Mouse (Mus musculus) lung, adult 2 months (tissue): ENCODE results near the gene Yif1b. TPM values are rescaled to one million over a fixed set of nuclear protein-coding genes. Genes with fewer than 3 reads are reported as not detected.
"Not testable (repeated sequence)": the region's sequence is repeated elsewhere in the genome, so short reads cannot be mapped to it uniquely, and the experiment has no call there.

ENCODE experiments used
- DNase-seq: peaks from one replicate; pipeline ENCODE4 v3.0.0; 2022
- H3K4me1 ChIP-seq: fragments of 200-500 bp; 2 replicates; pipeline ENCODE4 v1.6.1; 2011; ENCODE audit warnings: low read length; ENCODE audit not compliant: control insufficient read depth, insufficient read depth
- H3K4me3 ChIP-seq: fragments of 200-500 bp; replicated peaks from 2 replicates; pipeline ENCODE3; 2011; ENCODE audit warnings: low read depth, mild to moderate bottlenecking, control low read depth, low read length; ENCODE audit errors: extremely low read depth
- CTCF ChIP-seq: fragments of 200-500 bp; IDR thresholded peaks from 2 replicates; pipeline ENCODE4 v1.5.1; 2011; ENCODE audit warnings: mild to moderate bottlenecking, low read length, control low read depth; ENCODE audit not compliant: insufficient read depth
- POLR2A ChIP-seq: fragments of 200-500 bp; IDR thresholded peaks from 2 replicates; pipeline ENCODE4 v1.6.1; 2011; ENCODE audit warnings: low read depth, mild to moderate bottlenecking, control low read depth, low read length, borderline replicate concordance; ENCODE audit errors: extremely low read depth
- WGBS: fragments of 180-500 bp; shearing (Covaris S2); methylation state at CpG from one replicate; pipeline ENCODE4 v1.1.7; 2018; 5-methylcytosine and 5-hydroxymethylcytosine counted together
- polyA plus RNA-seq: library from polyadenylated mRNA; depleted of rRNA; stranded (reverse); fragments of >200 nt; gene quantifications from 2 replicates; pipeline ENCODE4 v1.2.3, GENCODE M21; 2012; rRNA removed

Gene Yif1b
- 182 and 190 TPM in 2 replicates for polyA plus RNA-seq

DNA sequence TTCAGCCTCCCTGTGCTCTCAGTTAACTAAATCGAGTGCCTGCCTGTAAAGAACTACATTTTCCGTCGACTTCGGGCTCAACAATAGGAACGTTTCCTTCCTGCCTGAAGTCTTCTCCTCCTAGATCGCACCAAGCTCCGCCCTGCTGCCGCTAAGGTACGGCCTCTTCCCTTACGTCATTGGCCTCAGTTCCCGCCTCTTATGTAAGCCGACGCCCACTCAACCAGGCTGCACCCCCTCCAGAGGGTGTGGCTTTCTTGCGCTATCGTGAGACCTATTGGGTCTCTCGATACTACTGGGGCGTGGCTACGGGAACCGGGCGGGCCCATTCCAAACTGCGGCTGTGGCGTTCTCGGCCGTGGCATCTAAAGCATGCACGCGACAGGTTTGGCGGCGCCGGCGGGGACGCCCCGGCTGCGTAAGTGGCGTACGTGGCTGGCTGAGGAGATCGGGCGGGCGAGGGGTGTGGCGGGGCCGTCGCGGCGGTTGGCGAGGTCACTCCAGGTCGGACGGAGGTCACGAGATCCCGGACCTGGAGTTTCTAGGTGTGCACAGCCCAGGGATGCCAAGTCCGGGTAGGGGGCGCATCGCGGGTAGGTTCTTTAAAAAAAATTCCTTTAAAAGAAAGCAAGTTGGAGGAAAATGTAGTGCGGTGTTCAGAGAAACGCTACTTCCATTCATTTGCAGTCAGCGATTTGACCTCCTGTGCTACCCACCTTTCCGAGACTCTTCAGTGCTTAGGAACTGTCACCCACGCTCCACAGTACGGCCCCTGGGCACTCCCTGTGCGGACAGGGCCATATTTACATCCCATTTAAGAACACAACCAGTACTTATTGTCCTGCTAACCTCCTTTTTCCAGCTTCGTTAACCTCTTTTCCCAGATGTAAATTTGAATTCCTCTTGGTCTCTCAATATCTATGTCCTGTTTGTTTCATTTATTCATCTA is at the start of gene Yif1b:
Yif1b (plus strand) TSS at position 311 of the 949 bp plus-strand sequence.
- peak; percentile 97 for DNase-seq
- Histone ChIP-seq H3K4me3 (peak within 1 kb of the TSS; percentile 67), H3K4me1 (peaks cover 2% of the 10 kb centered on the region; the same call in 1 of the 2 replicates)
- no peak for TF ChIP-seq CTCF
- TF ChIP-seq POLR2A, result peak; percentile 94
- 1% methylated on average over 60 of the region's 60 CpGs for WGBS

DNA sequence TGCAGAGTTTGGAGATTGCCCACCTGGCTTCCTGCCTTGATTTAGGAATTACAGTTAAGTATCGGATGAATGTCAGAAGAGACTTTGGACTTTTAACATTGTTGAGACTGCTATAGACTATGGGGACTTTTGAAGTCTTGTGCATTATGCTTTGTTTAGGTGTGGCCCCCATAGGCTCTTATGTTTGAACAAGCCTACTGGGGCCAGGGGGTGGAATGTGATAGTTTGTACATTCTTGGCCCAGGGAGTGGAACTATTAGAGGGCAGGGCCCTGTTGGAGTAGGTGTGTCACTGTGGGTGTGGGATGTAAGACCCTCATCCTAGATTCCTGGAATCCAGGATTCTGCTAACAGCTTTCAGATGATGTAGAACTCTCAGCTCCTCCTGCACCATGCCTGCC is 43.9 kb upstream of the Yif1b start:
- 95% methylated on average over 1 of the region's 1 CpGs for WGBS
- H3K4me1 ChIP-seq, H3K4me3 ChIP-seq, DNase-seq: not testable (repeated sequence)

DNA sequence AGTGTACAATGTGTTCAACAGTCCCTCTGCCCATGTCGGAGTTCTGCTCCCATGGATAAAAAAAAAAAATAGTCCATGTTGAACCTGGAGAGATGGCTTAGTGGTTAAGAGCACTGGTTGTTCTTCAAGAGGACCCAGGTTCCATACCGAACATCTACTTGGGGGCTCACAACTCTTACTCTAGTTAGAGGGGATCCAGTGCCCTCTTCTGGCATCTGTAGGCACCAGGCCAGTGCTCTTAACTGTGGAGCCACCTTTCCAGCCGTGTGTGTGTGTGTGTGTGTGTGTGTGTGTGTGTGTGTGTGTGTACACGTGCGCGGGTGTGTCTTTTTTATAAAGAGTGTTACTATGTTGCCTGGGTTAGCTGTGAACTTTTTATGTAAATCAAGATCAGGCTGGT is 35.6 kb upstream of the Yif1b start:
- no peak for DNase-seq
- Histone ChIP-seq H3K4me3 (no peak overlapping the region), H3K4me1 (no peaks in the 10 kb centered on the region)
- TF ChIP-seq CTCF, result no peak
- TF ChIP-seq POLR2A, result no peak
- WGBS, result 70% methylated on average over 6 of the region's 6 CpGs

DNA sequence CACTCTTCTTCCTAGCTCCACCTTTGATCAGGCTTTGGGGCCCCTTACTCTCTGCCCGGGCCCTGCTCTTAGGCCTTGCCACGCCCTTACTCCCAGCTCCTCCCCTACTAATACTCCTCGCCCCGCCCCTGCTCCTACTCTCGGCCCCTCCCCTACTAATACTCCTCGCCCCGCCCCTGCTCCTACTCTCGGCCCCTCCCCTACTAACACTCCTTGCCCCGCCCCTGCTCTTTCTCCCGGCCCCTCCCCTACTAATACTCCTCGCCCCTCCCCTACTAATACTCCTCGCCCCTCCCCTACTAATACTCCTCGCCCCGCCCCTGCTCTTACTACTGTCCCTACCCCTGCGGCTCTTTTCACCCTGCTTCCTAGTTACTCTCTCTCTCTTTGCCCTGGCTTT is 27.1 kb upstream of the Yif1b start:
- peak overlapping the region; percentile 64 for H3K4me3 ChIP-seq
- H3K4me1 ChIP-seq, result not testable (repeated sequence)
- peak; percentile 47 for DNase-seq
- 11% methylated on average over 14 of the region's 15 CpGs for WGBS

DNA sequence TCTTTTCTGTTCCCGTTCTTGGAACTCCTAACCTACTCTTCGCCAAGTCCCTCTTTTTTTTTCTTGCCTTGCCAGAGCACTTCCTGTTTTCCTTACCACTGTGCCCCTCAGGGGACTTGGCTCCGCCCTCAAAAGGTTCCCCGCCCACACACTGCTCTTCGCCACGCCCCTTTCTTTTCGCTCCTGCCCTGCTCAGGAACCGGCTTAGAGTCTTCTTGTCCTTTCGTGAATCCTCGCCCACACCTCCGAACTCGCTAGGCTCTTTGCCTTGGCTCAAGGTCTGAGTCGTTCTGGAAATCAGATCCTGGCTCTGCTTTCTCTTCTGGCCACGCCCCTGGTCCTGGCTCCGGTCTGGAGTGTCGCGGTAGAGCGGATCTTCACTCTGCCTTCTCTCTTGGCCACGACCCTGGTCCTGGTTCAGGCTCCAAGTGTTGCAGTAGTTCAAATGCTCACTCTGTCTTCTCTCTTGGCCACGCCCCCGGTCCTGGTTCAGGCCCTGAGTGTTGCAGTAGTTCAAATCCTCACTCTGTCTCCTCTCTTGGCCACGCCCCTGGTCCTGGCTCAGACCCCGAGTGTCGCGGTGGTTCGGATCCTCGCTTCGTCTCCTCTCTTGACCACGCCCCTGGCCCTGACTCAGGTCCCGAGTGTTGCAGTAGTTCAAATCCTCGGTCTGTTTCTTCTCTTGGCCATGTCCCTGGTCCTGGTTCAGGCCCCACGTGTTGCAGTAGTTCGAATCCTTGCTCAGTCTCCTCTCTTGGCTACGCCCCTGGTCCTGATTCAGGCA is 26.5 kb upstream of the Yif1b start:
- DNase-seq, result peak; percentile 90
- WGBS, result 5% methylated on average over 34 of the region's 34 CpGs
- TF ChIP-seq POLR2A (peak; percentile 69; the same call in 1 of the 2 replicates), CTCF (no peak)
- Histone ChIP-seq H3K4me3 (peak overlapping the region; percentile 64), H3K4me1 (0 out of 2 replicates have a peak, but pooled peaks cover 4% of the 10 kb centered on the region)

DNA sequence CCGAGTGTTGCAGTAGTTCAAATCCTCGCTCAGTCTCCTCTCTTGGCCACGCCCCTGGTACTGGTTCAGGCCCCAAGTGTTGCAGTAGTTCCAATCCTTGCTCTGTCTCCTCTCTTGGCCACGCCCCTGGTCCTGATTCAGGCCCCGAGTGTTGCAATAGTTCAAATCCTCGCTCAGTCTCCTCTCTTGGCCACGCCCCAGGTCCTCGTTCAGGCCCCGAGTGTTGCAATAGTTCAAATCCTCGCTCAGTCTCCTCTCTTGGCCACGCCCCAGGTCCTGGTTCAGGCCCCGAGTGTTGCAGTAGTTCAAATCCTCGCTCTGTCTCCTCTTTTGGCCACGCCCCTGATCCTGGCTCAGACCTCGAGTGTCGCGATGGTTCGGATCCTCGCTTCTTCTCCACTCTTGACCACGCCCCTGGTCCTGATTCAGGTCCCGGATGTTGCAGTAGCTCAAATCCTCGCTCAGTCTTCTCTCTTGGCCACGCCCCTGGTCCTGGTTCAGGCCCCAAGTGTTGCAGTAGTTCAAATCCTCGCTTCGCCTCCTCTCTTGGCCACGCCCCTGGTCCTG is 25.8 kb upstream of the Yif1b start:
- TF ChIP-seq POLR2A, result no peak
- TF ChIP-seq CTCF, result no peak
- DNase-seq, result no peak
- peak overlapping the region; percentile 64 for H3K4me3 ChIP-seq
- 35% methylated on average over 26 of the region's 26 CpGs for WGBS
- 0 out of 2 replicates have a peak, but pooled peaks cover 4% of the 10 kb centered on the region for H3K4me1 ChIP-seq

DNA sequence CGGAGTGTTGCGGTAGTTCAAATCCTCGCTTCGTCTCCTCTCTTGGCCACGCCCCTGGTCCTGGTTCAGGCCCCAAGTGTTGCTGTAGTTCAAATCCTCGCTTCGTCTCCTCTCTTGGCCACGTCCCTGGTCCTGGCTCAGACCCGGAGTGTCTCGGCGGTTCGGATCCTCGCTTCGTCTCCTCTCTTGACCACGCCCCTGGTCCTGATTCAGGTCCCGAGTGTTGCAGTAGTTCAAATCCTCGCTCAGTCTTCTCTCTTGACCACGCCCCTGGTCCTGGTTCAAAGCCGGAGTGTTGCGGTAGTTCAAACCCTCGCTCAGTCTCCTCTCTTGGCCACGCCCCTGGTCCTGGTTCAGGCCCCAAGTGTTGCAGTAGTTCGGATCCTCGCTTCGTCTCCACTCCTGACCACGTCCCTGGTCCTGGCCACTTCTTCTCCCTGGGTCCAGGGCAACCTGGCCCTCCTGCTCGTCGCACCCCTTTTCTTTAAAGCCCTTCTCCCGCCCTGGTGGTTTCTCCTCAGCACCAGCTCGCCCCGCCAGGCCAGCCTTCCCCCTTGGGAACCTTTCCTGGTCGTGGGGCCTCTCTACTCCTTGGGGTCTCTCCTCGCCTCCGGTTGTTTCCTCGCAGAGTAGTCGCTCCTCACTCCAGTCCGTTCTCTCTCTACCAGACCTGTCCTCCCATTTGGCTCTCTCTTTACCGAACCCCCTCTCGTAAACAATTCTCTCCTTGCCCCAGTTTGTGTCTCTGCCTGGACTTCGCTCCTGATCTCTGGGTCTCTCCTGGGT is 25.2 kb upstream of the Yif1b start:
- 46% methylated on average over 40 of the region's 40 CpGs for WGBS
- not testable (repeated sequence) for H3K4me3 ChIP-seq, H3K4me1 ChIP-seq, DNase-seq

DNA sequence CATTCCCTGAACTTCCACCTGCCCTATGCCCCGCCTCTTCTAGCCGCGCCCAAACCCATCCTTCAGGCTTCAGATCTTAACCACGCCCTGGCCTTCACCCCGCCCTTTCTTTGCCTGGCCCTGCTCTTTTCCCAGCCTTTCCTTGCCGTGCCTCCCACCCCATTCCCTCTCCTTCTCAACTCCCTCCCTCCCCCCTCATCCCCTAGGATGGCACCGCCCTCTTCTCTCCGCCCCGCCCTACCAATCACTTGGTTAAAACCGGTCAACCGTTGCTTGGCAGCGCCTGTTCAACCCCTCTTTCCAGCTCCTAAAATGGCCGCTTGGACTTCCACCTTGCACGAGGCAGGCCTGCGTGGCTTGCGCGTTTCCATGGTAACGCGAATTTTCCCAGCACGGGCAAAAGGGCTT is 24.4 kb upstream of the Yif1b start, which contains the start of gene Catsperg1:
Catsperg1 (minus strand) TSS at position 361 of the 408 bp plus-strand sequence.
- 0 out of 2 replicates have a peak, but pooled peaks cover 4% of the 10 kb centered on the region for H3K4me1 ChIP-seq
- H3K4me3 ChIP-seq, result no peak within 1 kb of the TSS
- TF ChIP-seq CTCF (no peak), POLR2A (no peak)
- 26% methylated on average over 20 of the region's 20 CpGs for WGBS
- no peak for DNase-seq

DNA sequence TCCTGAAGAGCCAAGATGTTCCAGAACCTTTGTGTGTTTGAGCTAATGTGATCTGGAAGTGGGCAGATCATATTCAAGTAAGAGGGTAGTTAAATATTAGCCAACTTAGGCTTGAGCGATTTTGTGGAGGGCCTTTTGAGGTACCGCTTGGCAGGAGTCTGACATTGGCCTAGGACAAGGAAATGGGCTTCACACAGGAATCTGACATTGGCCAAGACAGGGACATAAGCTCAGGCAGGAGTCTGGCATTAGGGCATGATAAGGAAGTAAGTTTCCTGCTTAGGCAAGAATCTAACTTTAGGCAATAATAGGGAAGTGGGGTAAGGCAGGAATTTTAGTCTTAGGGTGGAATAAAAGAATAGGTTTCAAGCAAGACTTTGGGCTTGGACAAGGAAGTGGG is 23.9 kb upstream of the Yif1b start:
- Histone ChIP-seq H3K4me1 (0 out of 2 replicates have a peak, but pooled peaks cover 4% of the 10 kb centered on the region), H3K4me3 (no peak overlapping the region)
- 45% methylated on average over 2 of the region's 2 CpGs for WGBS
- TF ChIP-seq POLR2A, result no peak
- no peak for TF ChIP-seq CTCF
- no peak for DNase-seq
